In the genomic region with DNA sequence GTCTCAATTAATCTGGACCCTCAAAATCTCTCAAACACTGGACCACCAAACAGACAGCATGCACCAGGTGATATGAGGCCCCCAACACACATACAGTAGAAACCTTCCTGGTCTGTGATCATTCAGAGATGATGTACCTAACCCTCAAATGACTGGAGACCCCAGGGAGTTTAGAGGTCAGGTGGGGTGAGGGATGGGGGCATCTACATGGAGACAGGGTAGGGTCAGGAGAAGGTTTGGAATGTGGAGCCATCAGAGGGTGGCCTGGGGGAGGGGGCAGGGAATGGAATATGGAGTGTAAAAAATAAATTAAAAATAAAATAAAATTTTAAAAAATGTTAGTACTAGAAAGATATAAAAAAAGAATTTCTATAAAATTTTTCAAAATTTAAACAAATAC, we compare ENCODE assay signal across 16 mouse cellular contexts.
"Had no signal": no experiment of that assay in that cellular context is flagged by ENCODE, and none has a peak within 500 bp of the region (broad histone marks: within the 10 kb centered on the region; RNA-seq: fewer than 3 reads in every experiment).

No protein-coding gene starts in this region.

- H3K27me3 ChIP-seq: neural tube, embryonic 13.5 days; neural tube, embryonic 15.5 days; stomach, embryonic 15.5 days had no signal

- H3K27ac ChIP-seq: neural tube, embryonic 13.5 days; neural tube, embryonic 15.5 days; stomach, embryonic 15.5 days; stomach, postnatal 0 days had no signal

- H3K9ac ChIP-seq: neural tube, embryonic 13.5 days; neural tube, embryonic 15.5 days; stomach, embryonic 15.5 days had no signal

- DNase-seq: retina, postnatal 1 day; right cerebral cortex, adult 18-20 months; right cerebral cortex, postnatal 14 days; right cerebral cortex, postnatal 25 days; right cerebral cortex, postnatal 4 days; spleen, adult 18-20 months; thymus, adult 18-20 months; thymus, adult 2 months; thymus, postnatal 14 days; thymus, postnatal 25 days; thymus, postnatal 36 days; thymus, postnatal 4 days had no signal

- H3K4me1 ChIP-seq: neural tube, embryonic 13.5 days; neural tube, embryonic 15.5 days; stomach, embryonic 15.5 days had no signal

- H3K36me3 ChIP-seq: neural tube, embryonic 13.5 days; neural tube, embryonic 15.5 days; stomach, embryonic 15.5 days had no signal

- H3K4me2 ChIP-seq: neural tube, embryonic 13.5 days; neural tube, embryonic 15.5 days; stomach, embryonic 15.5 days had no signal

- H3K4me3 ChIP-seq: neural tube, embryonic 13.5 days; neural tube, embryonic 15.5 days; stomach, embryonic 15.5 days had no signal

- H3K9me3 ChIP-seq: neural tube, embryonic 13.5 days; neural tube, embryonic 15.5 days; stomach, embryonic 15.5 days had no signal
